Mouse (Mus musculus): ENCODE results near the gene Stox2. TPM values are rescaled to one million over a fixed set of nuclear protein-coding genes. Genes with fewer than 3 reads are reported as not detected.

The Stox2 gene
- total and polyA plus RNA-seq, 3 experiments = under 0.01 TPM; not detected in 2

DNA sequence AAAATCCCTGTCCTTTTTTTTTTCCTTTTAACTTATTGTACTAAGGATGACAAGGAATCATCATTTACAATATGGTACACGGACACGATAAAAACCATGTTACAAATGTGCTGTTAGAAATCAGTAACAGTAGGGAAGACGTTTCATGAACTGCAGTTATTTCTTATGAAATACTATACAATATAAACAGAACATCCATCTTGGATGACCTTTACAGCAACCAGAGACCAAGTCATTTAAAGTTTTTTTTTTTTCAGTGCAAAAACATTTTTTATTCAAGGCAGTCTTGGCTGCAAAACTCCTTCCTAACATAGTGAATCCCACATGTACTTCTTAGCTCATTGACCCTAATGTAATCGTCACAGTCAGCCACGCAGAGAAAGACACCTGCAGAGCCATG lies 266.0 kb downstream of the Stox2 start:
- Histone ChIP-seq H3K36me3 (ENCODE audit: control insufficient read depth in 1 of 2, insufficient read depth in 2 of 2, low read length in 2 of 2) (no peaks in the 10 kb centered on the region), H3K27ac (ENCODE audit: control insufficient read depth, low read depth, low read length) (no peak overlapping the region), H3K27me3 (ENCODE audit: control insufficient read depth in 1 of 2, insufficient read depth in 2 of 2, low read length in 2 of 2) (no peaks in the 10 kb centered on the region), H3K4me3 (ENCODE audit: control insufficient read depth in 1 of 2, insufficient read depth in 1 of 2, low read depth in 2 of 2, low read length in 2 of 2) (no peak overlapping the region), H3K9ac (ENCODE audit: control insufficient read depth, low read depth, low read length, poor library complexity, severe bottlenecking) (no peak overlapping the region), H3K9me3 (replicated peaks; ENCODE audit: insufficient read depth, low read length) (no peaks in the 10 kb centered on the region), H3K4me1 (ENCODE audit: control insufficient read depth in 1 of 2, insufficient read depth in 2 of 2, low read length in 2 of 2) (no peaks in the 10 kb centered on the region), H3K79me2 (ENCODE audit: control insufficient read depth, insufficient read depth, low read length, poor library complexity) (no peaks in the 10 kb centered on the region)
- no peak for DNase-seq (ENCODE audit: low read depth, low spot score)
- TF ChIP-seq E2F4 (IDR thresholded peaks at IDR 0.05; ENCODE audit: borderline replicate concordance, low read depth, low read length) (no peak), MAX (IDR thresholded peaks at IDR 0.05; ENCODE audit: low read length) (no peak), CHD1 (IDR thresholded peaks at IDR 0.05; ENCODE audit: low read depth, low read length) (no peak), GABPA (IDR thresholded peaks at IDR 0.05; ENCODE audit: low read depth, low read length) (no peak), ZNF384 (IDR thresholded peaks at IDR 0.05; ENCODE audit: low read depth, low read length) (no peak), TBP (IDR thresholded peaks at IDR 0.05; ENCODE audit: low read depth, low read length) (no peak), CHD2 (IDR thresholded peaks at IDR 0.05; ENCODE audit: low read length) (no peak), ELF1 (IDR thresholded peaks at IDR 0.05; ENCODE audit: low read depth, low read length) (no peak), MAZ (IDR thresholded peaks at IDR 0.05; ENCODE audit: low read depth, low read length) (no peak), CTCF (IDR thresholded peaks at IDR 0.05 in 2 of 3, conservative IDR thresholded peaks at IDR 0.05 in 1 of 3; ENCODE audit: control insufficient read depth in 1 of 3, insufficient read depth in 1 of 3, low read depth in 2 of 3, low read length in 3 of 3, poor library complexity in 1 of 3, severe bottlenecking in 1 of 3) (no peak), BHLHE40 (IDR thresholded peaks at IDR 0.05; ENCODE audit: borderline replicate concordance, low read depth, low read length) (no peak), SIN3A (IDR thresholded peaks at IDR 0.05; ENCODE audit: low read length) (no peak), SMC3 (IDR thresholded peaks at IDR 0.05; ENCODE audit: low read depth, low read length) (no peak), MEF2A (IDR thresholded peaks at IDR 0.05; ENCODE audit: extremely low read depth, insufficient replicate concordance, low read depth, low read length, poor library complexity, severe bottlenecking) (no peak), USF2 (IDR thresholded peaks at IDR 0.05; ENCODE audit: borderline replicate concordance in 1 of 2, insufficient read depth in 1 of 2, low read depth in 1 of 2, low read length in 2 of 2) (no peak), RAD21 (IDR thresholded peaks at IDR 0.05; ENCODE audit: low read depth, low read length) (no peak), ZKSCAN1 (IDR thresholded peaks at IDR 0.05; ENCODE audit: low read depth, low read length) (no peak)

DNA sequence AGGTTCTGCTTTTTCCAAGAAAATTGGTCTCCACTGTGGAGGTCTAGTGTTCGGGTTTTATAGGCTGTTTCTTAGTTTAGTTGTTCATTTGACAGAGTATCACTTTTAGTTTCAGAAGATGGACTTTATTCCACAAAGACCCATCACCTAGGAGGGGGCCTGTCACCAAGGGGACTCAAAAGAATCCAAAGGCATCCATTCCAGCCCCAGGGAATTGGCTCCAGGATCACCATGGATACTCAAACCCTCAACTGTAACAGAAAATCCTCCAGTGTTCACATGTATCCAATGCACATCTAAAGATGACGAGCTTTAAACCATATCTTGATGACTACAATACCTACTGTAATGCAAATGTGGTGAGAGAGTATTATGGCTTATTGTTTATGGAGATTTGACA lies 267.4 kb downstream of the Stox2 start:
- H3K4me3 ChIP-seq (ENCODE audit: control insufficient read depth in 1 of 2, insufficient read depth in 1 of 2, low read depth in 2 of 2, low read length in 2 of 2) = no peak overlapping the region
- H3K9ac ChIP-seq (ENCODE audit: control insufficient read depth, low read depth, low read length, poor library complexity, severe bottlenecking) = no peak overlapping the region
- no peak overlapping the region for H3K27ac ChIP-seq (ENCODE audit: control insufficient read depth, low read depth, low read length)
- H3K4me1 ChIP-seq (ENCODE audit: control insufficient read depth in 1 of 2, insufficient read depth in 2 of 2, low read length in 2 of 2) = no peaks in the 10 kb centered on the region
- no peak for DNase-seq (ENCODE audit: low read depth, low spot score)
- TF ChIP-seq E2F4 (IDR thresholded peaks at IDR 0.05; ENCODE audit: borderline replicate concordance, low read depth, low read length) (no peak), MYB (IDR thresholded peaks at IDR 0.05; ENCODE audit: low read depth, low read length) (no peak)
- no peaks in the 10 kb centered on the region for H3K79me2 ChIP-seq (ENCODE audit: control insufficient read depth, insufficient read depth, low read length, poor library complexity)
- H3K27me3 ChIP-seq (ENCODE audit: control insufficient read depth in 1 of 2, insufficient read depth in 2 of 2, low read length in 2 of 2) = no peaks in the 10 kb centered on the region
- no peaks in the 10 kb centered on the region for H3K36me3 ChIP-seq (ENCODE audit: control insufficient read depth in 1 of 2, insufficient read depth in 2 of 2, low read length in 2 of 2)
- H3K9me3 ChIP-seq (replicated peaks; ENCODE audit: insufficient read depth, low read length) = no peaks in the 10 kb centered on the region

Measured in MEL (cell line).